Mouse (Mus musculus): ENCODE data around the gene Ephx4.

Ephx4 gene

DNA sequence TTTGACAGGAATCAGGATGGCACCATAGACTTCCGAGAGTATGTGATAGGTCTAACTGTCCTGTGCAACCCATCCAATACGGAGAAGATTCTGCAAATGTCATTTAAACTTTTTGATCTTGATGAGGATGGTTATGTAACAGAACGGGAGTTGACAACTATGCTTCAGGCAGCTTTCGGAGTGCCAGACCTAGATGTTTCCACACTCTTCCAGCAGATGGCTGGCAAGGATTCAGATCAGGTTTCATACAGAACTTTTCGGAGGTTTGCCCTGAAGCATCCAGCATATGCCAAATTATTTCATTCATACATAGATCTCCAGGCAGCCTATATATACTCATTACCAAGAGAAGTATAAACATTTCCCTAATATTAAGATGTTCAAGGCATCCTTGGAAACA, 31.5 kb downstream of the Ephx4 start:
- no peak for DNase-seq (ENCODE audit: low spot score)

GRCm38 (mm10) chr5:107436185-107436584, 33.6 kb downstream of the Ephx4 start:
- no peak for DNase-seq (ENCODE audit: low spot score)

DNA sequence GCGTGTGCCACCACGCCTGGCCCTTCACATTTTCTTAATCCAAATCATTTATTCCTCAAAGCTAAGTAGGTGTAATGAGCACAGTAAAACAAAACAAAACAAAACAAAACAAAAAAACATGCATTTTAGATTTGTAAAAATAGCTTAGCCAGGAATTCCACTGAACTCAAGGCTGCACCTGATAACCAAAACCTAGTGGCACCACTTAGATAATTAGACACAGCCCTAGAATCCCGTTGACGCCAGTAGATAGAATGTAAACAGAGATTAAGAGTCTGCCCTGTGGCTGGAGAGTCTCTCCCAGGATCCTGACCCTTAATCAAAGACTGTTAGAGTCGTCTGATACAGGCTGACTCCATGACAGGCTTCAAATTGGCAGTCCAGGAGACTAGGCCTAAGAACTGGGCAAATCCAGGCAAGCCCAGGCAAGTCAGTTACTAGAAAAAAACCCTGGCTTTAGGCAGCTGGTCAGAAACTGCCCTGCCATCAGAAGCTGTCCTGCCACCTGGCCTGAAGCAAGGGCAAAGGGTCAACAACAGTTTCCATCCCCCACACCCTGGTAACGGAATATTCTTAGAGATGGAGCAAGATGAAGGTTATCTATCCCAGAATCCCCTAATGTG, 34.2 kb downstream of the Ephx4 start:
- no peak for DNase-seq (ENCODE audit: low spot score)

GRCm38 (mm10) chr5:107437464-107438281, 35.1 kb downstream of the Ephx4 start, which contains the start of gene Btbd8:
Gene Btbd8 (plus strand): TSS chr5:107437997.
- DNase-seq (ENCODE audit: low spot score) = peak; percentile 90

DNA sequence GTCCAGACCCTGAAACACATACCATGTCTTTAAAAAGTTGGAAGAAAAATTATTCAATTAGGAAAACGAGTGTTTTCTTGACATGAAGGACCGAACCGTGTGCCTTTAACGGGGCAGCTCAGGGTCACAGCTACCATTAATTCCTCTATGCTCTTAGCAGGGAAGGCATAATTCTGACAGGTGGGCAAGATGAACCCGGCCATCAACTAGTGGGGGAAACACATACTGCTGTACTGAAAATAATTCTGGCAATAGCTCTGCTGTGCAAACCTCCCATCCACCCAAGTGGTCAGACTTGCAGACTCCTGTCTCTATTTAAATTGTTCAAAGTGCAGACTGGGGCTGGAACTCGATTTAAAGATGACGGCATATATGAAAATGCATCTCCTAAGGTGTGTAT, 35.8 kb downstream of the Ephx4 start:
- DNase-seq (ENCODE audit: low spot score) = no peak

GRCm38 (mm10) chr5:107441881-107442280, 39.3 kb downstream of the Ephx4 start:
- DNase-seq (ENCODE audit: low spot score) = no peak

DNA sequence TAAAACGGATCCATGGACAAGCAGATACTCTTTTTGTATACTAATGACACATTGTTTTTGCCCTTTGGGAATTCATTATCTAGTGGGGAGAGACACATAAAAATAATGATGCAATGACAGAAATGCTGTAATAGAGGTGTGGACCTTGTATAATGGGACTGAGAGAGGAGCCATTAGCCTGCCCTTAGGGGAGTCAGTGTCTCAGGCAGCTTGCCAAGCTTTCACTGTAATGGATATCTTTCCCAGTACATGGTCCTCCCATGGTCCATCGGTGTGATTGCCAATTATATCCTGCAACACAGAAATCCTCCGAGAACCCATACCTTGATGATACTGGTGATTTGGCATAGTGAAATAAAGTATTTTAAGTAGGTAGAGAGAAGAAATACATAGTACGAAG, 41.7 kb downstream of the Ephx4 start:
- DNase-seq (ENCODE audit: low spot score) = no peak

DNA sequence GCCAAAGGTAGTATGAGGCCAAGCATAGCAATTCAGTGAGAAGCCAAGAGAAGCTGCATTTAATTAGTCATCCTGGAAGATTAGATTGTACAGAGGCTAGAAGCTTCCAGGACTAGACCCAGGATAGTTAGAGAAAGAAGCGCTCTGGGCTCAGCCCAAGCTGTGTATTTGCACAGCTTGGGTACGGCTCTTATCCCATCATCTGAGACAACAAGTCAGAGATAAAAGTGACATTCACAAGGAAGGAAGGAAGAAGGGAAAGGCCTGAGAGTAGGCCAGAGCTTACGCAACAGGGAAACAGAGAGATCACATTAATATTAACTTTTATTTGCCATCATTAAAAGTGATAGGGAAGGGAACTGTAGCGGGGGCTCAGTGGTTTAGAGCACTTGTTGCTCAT, 45.4 kb downstream of the Ephx4 start:
- no peak for DNase-seq (ENCODE audit: low spot score)

DNA sequence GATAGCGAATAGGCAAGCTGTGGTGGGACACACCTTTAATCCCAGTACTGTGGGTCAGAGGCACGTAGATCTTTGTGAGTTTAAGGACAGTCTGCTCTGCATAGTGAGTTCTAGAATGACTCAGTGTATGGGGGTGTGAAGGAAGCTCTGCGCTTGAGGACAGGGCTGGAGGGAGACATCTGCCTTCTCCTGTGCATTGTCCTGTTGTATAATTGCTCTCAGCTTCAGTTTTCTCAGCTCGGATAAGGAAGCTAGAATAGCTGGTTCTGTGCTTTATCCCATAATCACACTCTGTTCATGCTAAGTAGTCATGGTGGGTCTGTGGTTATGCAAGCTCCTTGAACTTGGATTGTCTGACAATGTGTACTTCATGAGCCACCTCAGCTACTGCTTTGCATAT, 46.2 kb downstream of the Ephx4 start:
- DNase-seq (ENCODE audit: low spot score) = no peak

- DNase-seq (ENCODE audit: low spot score) = no peak
Observed at GRCm38 (mm10) chr5:107449620-107450019, 47.1 kb downstream of the Ephx4 start.

- DNase-seq (ENCODE audit: low spot score) = no peak
Observed at GRCm38 (mm10) chr5:107450299-107450698, 47.8 kb downstream of the Ephx4 start.

GRCm38 (mm10) chr5:107462147-107463076, 59.9 kb downstream of the Ephx4 start:
- no peak for DNase-seq (ENCODE audit: low spot score)

DNA sequence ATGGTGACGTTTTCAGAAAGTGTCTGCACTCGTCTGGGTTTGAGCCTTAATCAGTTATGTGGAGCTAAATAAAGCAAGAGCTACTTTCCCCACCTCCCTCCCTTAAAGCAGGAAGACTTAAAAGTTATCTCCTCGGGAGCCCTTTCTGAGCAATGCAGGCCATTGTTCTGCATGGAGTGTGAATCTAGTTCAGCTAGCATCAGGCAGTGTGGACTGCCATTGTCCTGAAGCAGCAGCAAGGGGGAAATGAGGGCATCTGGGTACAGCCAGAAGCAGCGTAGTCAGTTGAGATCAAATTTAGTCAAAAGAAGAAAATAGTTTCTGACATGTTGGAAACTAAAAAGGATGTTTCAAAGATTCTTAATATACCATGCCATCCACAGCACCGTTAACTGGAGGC, 64.0 kb downstream of the Ephx4 start:
- no peak for DNase-seq (ENCODE audit: low spot score)

- DNase-seq (ENCODE audit: low spot score) = no peak
Observed at GRCm38 (mm10) chr5:107467098-107467497, 64.6 kb downstream of the Ephx4 start.

DNA sequence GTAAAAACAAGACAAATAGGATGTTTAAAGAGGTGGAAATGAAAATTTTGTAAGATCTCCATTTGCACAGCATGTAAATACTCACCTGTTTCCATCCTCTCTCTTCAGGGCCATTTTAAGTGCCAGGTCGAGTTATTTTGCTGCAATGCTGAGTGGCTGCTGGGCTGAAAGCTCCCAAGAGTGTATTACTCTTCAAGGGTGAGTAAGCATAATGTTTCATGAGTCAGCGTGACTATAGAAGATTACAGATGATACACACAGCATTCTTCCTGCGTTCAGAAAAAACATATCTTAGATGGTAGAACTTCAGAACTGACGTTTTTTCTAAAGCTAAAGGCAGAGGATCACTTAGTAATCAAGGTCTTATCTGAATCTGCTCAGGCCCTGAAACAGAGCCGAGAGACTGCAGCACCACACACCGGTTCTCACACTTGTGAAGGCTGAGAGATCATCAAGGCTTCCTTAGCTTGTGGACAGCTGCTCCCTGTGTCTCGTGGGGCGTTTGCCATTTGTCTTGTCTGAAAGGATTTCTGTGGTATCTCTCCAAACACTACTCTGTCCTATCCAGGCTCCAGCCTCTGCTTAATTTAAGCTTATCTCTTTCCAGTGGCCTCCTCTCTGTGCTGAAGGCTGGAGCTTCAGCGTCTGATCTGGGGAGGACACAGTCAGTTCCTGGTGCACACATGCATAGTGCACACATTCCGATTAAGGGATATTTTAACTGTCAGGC, 68.2 kb downstream of the Ephx4 start:
- no peak for DNase-seq (ENCODE audit: low spot score)

Data from ovary, postnatal 14 days (tissue).